Mouse (Mus musculus): ENCODE data around the gene Sh3bp5.

DNA sequence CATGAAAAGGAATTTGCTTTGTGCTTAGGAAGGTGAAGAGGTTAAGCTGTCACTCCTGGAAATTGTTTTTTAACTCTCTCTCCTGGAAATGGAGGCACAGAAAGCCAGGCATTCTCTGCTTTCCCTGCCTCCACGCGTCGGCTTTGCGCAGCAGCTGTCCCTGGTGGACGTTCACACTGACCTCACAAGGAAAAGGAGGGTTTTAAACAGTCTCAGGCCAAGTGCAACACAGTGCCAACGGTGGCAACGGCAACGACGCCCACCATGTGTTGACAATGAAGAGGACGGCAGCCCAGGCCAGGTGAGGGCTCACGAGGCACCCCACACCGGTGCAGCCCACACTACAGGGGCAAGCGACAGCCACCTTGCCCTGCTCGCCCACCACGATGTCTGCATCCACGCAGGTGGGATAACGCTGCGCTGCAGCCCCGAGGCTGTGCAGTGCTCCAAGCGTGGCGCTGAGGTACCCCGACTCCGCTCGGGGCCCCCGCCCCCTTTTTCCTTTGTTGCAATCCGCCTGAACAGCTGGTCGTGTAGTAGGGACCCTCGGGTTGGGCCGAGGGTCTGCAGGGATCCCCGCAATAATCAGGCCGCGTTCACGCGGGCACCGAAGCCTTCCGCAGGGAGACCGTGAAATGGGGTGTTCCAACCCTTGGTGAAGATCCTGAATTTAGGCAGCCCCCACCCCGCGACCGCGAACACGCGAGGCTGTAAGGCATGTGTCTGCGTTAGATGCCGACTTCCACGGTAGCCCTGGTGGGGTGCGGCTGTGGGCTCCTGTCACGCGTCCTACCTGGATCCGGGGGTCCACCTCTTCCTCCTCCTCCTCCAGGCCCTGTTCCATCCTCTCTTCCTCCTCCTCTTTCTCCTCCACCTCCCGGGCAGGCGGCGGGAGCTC is 611 bp downstream of the Sh3bp5 start:
- TF ChIP-seq GATA1 (IDR thresholded peaks at IDR 0.05; ENCODE audit: low read length) (no peak), TAL1 (IDR thresholded peaks at IDR 0.05; ENCODE audit: low read length) (no peak)
